Mouse (Mus musculus) retina, postnatal 1 day (tissue): ENCODE measurements around the gene Olfr1391.
"Not testable (repeated sequence)": the region's sequence is repeated elsewhere in the genome, so short reads cannot be mapped to it uniquely, and the experiment has no call there.

Source experiments
- DNase-seq: peaks from one replicate; pipeline ENCODE4 v3.0.0-alpha.2; 2012

Gene Olfr1391

GRCm38 (mm10) chr11:49322442-49322841 lies at the start of gene Olfr1391:
Olfr1391 (plus strand) TSS chr11:49322742.
- no peak for DNase-seq

GRCm38 (mm10) chr11:49273834-49274519 lies 48.6 kb upstream of the Olfr1391 start:
- no peak for DNase-seq

- no peak for DNase-seq
These were observed 44.3 kb upstream of the Olfr1391 start, which contains the start of gene Olfr1393 for GRCm38 (mm10) chr11:49278222-49278621. Olfr1393 (plus strand) TSS chr11:49278304.

GRCm38 (mm10) chr11:49284982-49285381 lies 37.6 kb upstream of the Olfr1391 start, which contains the start of gene Olfr1392:
Olfr1392 (plus strand) TSS chr11:49285282.
- DNase-seq: not testable (repeated sequence)

- DNase-seq: no peak
These were observed 35.3 kb upstream of the Olfr1391 start for GRCm38 (mm10) chr11:49287251-49287650.

GRCm38 (mm10) chr11:49292777-49293176 lies 29.8 kb upstream of the Olfr1391 start:
- DNase-seq: peak; percentile 35

- DNase-seq: no peak
These were observed 18.1 kb upstream of the Olfr1391 start, which contains the start of gene Olfr10 for GRCm38 (mm10) chr11:49304441-49304840. Olfr10 (plus strand) TSS chr11:49304741.

- not testable (repeated sequence) for DNase-seq
These were observed 14.0 kb upstream of the Olfr1391 start for GRCm38 (mm10) chr11:49308547-49308946.

- no peak for DNase-seq
These were observed 4.2 kb downstream of the Olfr1391 start for GRCm38 (mm10) chr11:49326726-49327125.

- DNase-seq: no peak
These were observed 7.1 kb downstream of the Olfr1391 start for GRCm38 (mm10) chr11:49329686-49330085.

- no peak for DNase-seq
These were observed 12.3 kb downstream of the Olfr1391 start, which contains the start of gene Olfr1390 for GRCm38 (mm10) chr11:49334888-49335287. Olfr1390 (plus strand) TSS chr11:49335188.

- DNase-seq: peak; percentile 3
These were observed 14.7 kb downstream of the Olfr1391 start for GRCm38 (mm10) chr11:49337150-49337832.
